Mouse (Mus musculus) naive thymus-derived CD4-positive, alpha-beta T cell, adult 2 months (primary cell): Measurements from ENCODE around the gene Notch3.
"Not testable (repeated sequence)": the region's sequence is repeated elsewhere in the genome, so short reads cannot be mapped to it uniquely, and the experiment has no call there.

ENCODE experiments used
- DNase-seq: peaks from one replicate; pipeline ENCODE4 v3.0.0-alpha.2; 2011; ENCODE audit warnings: low read depth

Notch3 gene

DNA sequence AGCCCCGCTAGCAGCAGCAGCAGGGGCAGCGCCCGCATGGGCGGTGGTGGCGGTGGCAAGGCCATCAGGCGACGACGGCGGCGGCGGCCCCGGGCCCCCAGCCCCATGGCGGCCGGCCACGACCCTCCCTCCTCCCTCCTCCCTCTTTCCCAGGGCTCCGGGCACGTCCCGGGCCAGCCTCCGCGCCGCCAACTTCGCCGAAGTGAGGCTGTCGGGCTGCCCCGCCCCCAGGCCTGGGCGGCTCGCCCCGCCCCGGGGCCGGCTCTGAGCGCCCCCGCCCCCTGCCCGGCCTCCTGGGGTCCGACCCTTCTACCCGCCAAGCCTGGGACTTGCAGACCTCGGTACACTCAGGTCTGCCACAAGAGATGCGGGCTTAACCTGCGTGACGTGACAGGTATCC is at the start of gene Notch3:
Gene Notch3 (minus strand): TSS at position 166 of the 400 bp plus-strand sequence.
- peak; percentile 49 for DNase-seq

DNA sequence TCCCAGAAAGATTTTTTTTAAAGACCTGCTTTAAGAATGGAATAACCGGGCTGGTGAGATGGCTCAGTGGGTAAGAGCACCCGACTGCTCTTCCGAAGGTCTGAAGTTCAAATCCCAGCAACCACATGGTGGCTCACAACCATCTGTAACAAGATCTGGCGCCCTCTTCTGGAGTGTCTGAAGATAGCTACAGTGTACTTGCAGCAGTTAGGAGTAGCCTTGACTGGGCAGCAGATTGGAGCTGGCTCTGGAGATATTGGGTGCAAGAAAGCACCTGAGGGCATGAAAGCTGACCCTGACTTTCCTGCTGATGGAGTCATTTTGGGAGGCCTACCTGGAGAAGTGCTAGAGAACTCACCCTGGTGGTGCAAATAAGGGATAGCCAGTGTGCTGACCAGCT is 48.9 kb upstream of the Notch3 start:
- peak; percentile 41 for DNase-seq

DNA sequence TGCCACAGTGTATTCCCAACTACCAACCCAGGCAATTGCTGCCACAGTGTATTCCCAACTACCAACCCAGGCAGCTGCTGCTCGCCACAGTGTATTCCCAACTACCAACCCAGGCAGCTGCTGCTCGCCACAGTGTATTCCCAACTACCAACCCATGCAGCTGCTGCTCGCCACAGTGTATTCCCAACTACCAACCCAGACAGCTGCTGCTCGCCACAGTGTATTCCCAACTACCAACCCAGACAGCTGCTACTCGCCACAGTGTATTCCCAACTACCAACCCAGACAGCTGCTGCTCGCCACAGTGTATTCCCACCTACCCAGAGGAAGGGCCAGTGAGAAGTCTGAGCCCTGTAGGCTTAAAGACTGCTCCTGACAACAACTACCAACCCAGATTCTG is 44.9 kb upstream of the Notch3 start:
- DNase-seq, result not testable (repeated sequence)

DNA sequence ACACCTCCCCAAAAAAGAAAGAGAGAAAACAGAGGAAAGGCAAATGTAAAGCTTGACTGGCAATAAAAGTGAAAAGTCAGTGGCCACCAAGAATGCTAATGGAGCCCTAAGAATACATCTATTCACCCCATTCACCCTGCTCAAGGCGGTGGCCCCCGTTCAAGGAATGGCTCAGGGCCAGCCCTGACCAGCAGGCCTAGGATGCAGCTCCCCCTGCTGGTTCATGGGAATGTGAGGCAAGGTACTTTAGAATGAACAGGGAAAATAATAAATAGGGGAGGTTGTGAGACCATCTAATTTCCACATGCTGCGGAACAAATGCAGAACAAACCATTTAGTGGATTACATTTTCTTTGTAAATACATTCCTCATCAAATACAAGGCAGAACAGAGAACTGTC is 43.1 kb upstream of the Notch3 start:
- DNase-seq, result peak; percentile 52

DNA sequence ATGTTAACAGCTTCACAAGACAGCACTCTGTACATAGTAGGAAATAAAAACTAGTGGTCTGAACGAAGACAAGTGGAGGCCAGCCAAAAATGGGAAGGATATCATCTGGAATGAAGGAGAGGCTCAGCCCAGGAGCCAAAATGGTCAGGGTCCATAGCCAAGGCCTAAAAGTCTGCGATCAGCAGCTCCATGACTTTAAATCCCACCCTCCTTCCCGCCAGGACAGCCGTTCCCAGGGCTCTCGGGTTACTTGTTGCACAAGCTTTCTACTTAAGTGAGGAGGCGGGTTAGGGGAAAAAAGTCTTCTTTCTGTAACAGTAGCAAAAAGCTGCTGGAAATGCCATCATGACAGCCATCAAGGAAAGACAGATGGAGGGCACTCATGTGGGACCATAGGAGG is 42.5 kb upstream of the Notch3 start:
- no peak for DNase-seq

DNA sequence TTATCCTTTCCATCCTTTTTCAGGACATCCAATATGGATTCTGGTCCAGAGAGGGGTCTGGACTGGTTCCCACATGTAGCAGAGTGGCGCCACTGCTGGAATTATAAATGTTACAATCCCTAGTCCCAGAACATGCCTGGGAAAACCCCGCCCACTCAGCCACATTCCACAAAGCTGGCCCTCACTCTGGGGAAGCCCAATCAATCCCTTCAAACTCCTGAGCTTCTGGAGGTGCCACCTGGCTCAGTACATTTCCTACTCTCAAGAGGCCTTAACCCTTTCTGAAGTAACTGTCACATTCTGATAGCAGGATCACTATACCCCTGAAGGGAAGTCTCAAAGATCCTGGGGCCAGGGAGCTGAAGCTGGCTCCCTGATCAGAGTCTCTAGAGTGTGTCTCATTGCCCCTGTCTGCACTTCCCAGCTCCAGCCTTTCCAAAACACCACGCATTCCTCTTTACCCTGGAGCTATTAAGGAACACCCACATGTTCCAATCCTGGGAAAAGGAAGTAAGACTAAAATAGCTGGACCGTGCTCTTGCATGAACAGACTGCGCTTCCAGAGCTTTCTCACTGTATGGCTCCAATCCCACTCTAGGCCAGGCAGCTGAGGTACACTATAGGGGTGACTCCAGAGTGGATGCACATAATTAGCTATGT is 41.1 kb upstream of the Notch3 start:
- no peak for DNase-seq

DNA sequence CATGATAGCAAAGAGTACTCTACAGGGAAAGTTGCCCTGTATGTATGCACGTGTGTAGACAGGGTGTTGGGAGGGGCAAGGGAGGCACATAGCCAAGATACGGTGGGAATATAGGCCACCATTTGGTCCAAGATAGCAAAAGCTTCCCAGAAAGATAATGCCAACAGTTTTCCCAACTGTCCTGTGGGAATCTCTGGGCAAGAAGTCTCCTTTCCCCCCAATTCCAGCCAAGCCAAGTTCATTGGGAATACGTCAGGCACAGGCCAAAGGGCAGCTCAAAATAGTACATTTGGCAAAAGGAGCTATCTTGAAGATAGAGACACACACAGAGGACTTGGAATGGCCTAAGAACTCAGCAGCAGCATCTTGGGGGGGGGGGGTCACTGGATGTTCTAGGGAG is 38.7 kb upstream of the Notch3 start:
- DNase-seq, result no peak

DNA sequence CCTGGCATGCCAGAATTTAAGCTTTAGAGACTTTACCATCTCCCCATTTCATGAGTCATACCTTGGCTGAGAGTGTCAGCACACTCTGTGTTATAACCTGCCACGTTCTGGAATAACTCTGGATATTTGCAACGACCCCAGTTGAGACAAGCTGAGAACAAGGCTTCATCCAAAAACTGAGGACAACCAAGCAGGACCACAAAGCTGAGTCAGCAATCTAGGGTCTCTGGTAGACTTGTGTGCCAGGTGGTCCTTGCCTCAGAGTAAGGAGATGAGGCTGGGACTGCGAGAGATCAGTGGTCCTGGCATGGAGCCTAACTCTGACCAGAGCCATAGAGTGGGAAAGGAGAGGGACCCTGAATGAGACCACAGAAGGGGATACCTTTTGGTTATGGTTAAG is 36.3 kb upstream of the Notch3 start:
- DNase-seq, result no peak

DNA sequence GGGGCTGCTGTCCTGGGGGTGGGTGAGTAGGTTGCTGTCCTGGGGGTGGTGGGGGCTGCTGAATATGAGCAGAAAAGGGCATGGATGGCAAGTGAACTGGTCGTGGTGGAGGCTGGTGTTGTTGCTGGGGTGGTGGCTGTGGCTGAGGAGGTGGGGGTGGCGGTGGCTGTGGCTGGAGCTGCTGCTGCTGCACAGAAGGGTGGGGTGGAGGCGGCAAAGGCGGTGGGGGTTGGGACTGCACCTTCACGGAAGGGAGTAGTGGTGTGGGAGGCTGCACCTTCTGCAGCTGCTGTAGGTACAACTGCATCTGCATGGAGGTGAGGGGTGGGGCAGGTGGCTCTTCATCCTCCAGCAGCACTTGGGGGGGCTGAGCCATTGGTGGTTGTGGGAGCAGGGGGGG is 34.4 kb upstream of the Notch3 start:
- DNase-seq, result no peak

DNA sequence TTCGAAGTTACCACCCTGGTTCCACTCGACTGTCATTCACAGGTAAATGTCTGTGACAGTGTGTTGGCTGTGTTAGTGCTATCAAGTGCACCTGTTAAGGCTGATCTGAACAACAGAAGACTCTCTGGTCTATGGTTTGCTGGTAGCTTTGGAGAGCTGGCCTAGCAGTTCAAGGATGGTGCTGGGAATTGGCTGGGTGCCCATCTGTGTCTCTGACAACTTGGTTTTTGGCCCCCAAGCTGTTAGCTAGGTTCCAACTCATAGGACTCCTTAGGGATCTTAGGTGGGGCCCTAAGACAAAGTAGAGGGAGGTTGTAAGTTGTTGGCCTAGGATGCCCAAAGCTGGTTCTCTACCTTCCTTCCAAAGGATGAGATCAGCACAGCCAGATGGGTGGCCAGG is 33.1 kb upstream of the Notch3 start:
- no peak for DNase-seq

DNA sequence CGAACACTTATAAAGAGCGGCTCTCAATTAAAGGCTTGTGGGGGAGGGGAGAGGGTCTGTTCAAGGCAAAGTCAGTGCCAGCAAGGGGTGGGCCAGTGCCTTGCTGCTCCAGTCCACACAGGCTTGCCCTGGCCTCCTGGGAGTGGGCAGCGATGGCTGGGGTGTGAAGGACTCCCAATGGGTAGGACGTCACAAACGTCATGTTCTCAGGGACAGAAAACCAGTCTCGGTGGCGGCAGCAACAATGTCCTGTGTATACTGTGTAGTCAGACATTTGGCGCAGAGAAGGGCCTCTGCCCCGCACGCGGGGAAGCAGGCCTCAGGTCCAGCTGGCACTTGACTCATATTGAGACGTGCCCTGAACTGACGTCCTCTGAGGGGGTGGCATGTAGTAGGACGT is 30.5 kb upstream of the Notch3 start:
- no peak for DNase-seq

DNA sequence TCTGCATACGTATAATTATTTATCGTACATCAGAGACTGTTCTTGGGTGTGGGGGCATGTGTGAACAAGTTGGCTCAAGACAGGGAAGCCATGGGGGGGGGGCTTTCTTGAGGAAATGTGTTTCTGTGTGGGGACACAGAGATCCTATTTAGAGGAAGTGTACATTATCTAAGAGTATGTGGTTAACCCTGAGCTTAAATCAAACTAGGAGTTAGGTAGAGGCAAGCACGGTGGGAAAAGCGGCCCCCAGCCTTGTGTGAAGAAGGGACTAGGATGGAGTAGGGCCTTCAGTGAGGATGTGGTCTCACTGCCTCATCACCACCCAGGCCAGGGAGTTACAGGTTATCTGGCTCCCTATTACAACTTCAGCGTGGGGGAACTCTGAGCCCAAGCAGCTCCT is 29.1 kb upstream of the Notch3 start:
- DNase-seq, result no peak

DNA sequence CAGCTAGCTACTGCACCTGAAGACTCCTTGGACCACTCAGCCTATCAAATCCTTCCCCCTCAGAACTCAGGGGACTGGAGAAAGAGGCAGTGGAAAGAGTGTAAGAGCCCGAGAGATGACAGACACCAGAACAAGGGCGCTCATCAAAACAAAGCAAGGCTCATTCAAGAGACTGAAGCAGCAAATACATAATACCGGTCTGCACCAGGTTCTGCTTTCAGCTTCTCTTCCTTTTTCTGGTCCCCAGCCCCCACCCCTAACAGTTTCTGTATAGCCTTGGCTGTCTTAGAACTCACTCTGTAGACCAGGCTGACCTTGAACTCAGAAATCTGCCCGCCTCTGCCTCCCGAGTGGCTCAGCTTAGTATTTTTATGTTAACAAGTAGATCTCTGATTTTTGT is 26.4 kb upstream of the Notch3 start:
- DNase-seq, result no peak

DNA sequence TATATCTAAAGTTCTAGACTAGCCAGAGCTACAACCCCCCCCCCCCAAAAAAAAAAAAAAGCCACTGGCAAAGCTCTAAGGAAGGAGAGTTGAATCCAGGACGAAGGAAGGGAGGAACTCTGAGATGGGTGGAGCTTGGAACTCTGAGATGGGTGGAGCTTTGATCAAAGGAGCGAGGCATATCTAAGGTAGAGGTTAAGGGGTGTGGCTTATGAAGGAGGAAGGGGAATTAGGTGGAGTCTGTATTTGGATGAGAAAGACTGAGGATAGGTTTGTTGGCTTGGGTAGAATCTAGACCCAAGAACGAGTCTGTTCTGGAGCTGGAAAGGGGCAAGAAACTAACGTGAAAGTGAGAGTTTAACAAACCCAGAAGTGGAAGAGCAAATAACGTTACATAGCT is 23.2 kb upstream of the Notch3 start:
- DNase-seq, result peak; percentile 46

DNA sequence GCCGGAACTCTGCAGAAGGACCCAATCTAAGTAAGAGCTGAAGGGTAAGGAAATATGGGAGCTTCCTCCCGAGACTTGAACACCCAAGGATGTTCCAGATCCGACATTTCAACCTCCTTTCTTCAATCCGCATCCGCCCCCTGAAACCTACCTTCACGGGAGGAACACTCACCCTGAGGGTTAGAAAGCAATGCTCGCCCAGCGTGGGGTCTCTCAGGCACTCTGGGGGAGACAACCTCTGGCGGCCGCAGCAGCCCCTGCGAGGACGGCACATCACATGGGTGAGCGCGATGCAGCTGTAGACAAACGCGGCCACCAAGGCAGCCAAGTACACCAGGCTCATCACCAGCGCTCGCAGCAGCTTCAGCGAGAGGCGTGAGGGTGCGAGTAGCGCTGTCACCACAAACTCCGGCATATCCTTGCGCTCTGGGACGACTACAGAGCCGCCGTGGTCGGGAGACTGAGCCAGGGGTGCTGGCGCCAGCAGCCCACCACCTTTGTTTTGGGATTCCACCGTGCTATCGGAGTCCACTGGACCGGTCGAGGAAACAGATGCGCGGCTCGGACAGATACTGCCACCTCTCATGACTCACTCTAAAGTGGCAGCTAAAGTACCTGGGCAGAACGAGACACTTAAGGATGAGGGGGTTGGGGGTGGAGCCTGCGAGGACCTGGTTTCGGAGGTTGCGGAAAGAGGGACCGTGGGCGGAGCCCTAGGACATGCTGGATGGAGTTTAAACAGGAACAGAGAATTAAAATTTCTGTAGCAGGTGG is 22.4 kb upstream of the Notch3 start, which contains the start of gene Ephx3:
Gene Ephx3 (minus strand): TSS at position 687 of the 774 bp plus-strand sequence.
- DNase-seq, result peak; percentile 35

DNA sequence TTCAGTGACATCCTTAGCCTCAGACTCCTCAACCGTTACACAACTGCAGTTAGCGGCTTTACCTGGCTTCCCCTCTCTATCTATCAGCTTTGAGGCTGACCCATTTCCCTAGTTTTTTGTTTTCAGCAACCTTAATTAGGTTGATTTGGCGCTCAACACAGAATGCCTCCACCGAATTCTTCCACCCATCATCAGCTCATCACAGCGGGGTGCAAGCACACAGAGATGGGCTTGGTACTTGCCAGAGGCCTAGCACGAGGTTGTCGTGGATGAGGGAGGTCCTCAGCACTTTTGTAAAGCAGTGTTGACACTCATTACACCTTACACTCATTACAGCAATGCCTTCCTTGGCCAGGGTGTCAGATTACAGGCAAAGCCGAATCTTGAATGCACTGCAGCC is 16.4 kb upstream of the Notch3 start:
- DNase-seq, result no peak

DNA sequence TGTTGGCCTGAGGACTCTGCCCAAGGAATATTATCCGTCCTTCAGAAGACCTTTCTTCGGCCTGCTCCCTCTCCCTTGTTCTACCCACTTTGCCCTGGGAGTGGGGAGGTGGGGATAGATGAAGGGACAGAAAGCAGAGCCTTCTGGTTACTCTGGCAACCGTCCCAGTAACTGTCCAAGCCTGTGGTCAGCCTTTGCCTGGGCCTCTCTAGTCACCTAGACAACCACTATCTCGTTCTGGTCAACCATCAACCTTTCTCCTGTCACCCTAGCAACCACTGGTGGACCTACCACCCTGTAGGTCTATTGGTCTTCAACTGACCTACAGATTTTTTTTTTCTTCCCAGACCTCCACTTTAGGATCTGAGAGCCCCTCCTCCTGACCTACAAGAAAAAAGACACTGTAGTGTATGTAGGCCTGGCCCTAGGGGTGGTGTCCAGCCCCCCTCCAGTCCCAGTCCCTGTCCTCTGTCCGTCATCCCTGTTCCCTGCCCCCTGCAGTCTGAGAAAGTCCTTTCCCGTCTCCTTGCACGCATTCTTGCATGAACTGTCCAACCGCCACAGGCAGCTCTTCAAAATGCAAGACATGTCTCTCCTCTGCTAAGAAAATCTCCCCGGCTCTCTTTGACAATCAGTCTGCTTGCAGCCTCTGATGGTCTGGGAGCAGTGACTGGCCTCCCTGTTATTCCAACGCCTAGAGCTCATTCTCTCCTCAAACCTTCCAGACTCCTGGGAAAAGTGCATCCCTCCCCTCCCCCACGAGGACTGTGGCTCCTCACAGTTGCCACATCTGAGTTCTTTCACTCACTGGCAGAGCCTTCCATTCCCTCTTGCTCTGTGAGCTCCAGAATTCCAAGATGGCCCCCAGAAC is 13.2 kb upstream of the Notch3 start:
- no peak for DNase-seq

DNA sequence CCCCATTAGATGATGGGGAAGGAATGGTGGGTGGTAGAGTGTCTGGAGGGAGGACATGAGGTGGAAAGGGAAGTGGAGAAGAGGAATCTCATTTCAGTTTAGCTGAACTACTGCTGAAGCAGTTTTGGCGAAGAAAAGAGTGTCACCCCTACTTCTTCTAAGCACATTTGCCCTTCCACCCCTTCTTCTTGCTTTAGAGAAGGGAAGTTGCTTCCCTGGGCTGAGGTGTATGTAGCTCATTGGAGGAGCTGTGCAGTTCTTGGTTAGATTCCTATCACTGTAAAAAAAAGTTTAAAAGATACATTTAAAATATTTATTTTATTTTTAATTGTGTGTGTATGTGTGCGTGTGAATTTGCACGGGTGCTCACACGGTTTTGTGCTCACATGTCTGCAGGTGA is 10.3 kb upstream of the Notch3 start:
- no peak for DNase-seq

DNA sequence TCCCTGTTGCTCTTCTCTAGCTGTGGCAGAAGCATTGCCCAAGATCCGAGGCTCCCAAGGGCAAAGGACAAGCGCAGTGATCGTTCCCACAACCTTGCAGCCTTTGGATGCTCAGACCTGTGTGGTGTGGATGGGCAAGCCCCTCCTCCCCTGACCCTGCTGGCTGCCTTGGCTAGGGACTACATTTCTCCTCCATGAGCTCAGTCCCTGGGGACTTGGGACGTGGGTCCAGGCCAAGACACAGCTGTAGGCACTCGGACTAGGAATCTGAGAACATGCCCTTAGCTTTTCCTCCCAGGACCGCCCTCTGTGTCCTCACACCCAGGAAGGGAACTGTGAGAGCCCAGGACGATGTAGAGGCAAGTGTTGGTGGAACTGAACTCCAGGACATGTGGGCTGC is 6.5 kb upstream of the Notch3 start:
- no peak for DNase-seq

DNA sequence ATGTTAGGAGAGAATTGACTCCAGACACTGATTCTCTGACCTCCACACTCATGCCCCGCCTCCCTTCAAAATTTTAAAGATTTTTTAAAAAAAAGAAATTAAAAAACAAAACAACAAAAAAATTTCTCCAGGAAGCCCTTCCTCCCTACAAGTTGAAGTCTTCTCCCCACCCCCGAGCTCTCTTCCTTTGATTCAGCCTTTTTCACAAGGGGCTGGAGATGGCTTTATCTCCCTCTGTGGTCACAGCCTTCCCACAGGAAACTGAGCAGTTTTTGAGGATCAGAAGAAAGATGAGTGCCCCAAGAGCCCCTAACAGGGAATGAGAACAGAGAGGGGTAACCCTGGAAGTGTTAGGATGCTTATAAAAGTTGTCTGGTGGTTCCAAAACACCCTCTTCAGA is 5.8 kb upstream of the Notch3 start:
- no peak for DNase-seq

DNA sequence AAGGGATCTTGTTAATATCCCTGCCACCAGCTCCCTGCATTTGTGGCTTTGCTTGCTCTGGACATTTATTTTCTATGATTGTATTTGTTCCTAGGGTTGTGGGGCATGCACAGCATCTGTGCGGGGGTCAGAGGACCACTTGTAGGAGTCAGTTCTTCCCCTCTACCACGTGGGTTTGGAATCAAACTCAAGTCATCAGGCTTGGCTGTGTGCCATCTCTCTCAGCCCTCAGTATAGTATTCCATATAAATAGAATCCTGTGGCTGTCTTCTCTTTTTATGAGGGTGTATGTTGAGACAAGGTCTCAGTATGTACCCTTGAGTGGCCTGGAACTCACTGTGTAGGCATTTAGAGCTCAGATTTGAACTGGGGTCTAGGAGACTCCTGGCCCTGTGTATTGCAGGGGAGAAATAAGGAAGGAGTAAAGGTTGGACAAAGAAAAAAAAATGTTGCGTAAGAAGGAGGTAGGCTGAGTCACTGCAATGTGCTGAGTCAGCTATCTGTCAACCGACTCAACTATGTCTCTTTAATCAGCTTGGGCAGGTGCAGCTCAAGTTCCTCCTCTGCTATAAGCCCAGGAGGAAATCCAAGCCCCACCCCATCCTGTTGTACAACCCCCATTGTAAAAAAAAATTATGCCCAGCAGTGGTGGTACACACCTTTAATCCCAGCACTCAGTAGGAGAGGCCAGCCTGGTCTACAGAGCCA is 3.0 kb upstream of the Notch3 start:
- no peak for DNase-seq
